Mouse (Mus musculus) neutrophil, adult 5-6 weeks (primary cell): ENCODE data around the gene Eef1akmt3. TPM values are rescaled to one million over a fixed set of nuclear protein-coding genes. Genes with fewer than 3 reads are reported as not detected.

ENCODE experiments used
- ATAC-seq: fragments of 151-379, 151-347 bp; 2 replicates; pipeline ENCODE4 v1.8.0; 2017; ENCODE audit warnings: mild to moderate bottlenecking, moderate TSS enrichment; ENCODE audit not compliant: insufficient number of reproducible peaks, poor library complexity, low FRiP score, severe bottlenecking; ENCODE audit errors: extremely low read depth
- total RNA-seq: library from RNA; stranded (forward); fragments of 200-1000 nt; gene quantifications from 2 replicates; pipeline ENCODE4 v1.2.3, GENCODE M21; 2017

Eef1akmt3 gene
- total RNA-seq = 0.23 TPM in 1 of 2 replicates, not detected in the other

- no peak for ATAC-seq
Observed at GRCm38 (mm10) chr10:127041274-127041766, at the start of gene Eef1akmt3, which contains the start of gene Mettl1. Gene Eef1akmt3 (minus strand): TSS chr10:127041513. Gene Mettl1 (plus strand): TSS chr10:127041414.

GRCm38 (mm10) chr10:127090560-127091411 lies 49.5 kb upstream of the Eef1akmt3 start:
- no peak for ATAC-seq

GRCm38 (mm10) chr10:127085633-127086032 lies 44.3 kb upstream of the Eef1akmt3 start:
- no peak for ATAC-seq

GRCm38 (mm10) chr10:127085052-127085451 lies 43.7 kb upstream of the Eef1akmt3 start:
- no peak for ATAC-seq

GRCm38 (mm10) chr10:127083915-127084306 lies 42.6 kb upstream of the Eef1akmt3 start:
- ATAC-seq = no peak

- no peak for ATAC-seq
Observed at GRCm38 (mm10) chr10:127083292-127083914, 42.1 kb upstream of the Eef1akmt3 start.

- no peak for ATAC-seq
Observed at GRCm38 (mm10) chr10:127081996-127082620, 40.8 kb upstream of the Eef1akmt3 start.

- ATAC-seq = no peak
Observed at GRCm38 (mm10) chr10:127080901-127081780, 39.8 kb upstream of the Eef1akmt3 start.

- no peak for ATAC-seq
Observed at GRCm38 (mm10) chr10:127079665-127080391, 38.5 kb upstream of the Eef1akmt3 start.

GRCm38 (mm10) chr10:127078677-127079575 lies 37.6 kb upstream of the Eef1akmt3 start:
- ATAC-seq = no peak

GRCm38 (mm10) chr10:127078001-127078676 lies 36.8 kb upstream of the Eef1akmt3 start:
- ATAC-seq = no peak

GRCm38 (mm10) chr10:127077515-127077914 lies 36.2 kb upstream of the Eef1akmt3 start:
- ATAC-seq = no peak

GRCm38 (mm10) chr10:127076082-127076481 lies 34.8 kb upstream of the Eef1akmt3 start:
- peak; percentile 78 for ATAC-seq

GRCm38 (mm10) chr10:127075651-127076050 lies 34.3 kb upstream of the Eef1akmt3 start:
- no peak for ATAC-seq

GRCm38 (mm10) chr10:127075080-127075479 lies 33.8 kb upstream of the Eef1akmt3 start, which contains the start of gene Agap2:
Gene Agap2 (plus strand): TSS chr10:127075284.
- peak; percentile 82 for ATAC-seq

GRCm38 (mm10) chr10:127073981-127074380 lies 32.7 kb upstream of the Eef1akmt3 start:
- no peak for ATAC-seq
